Mouse (Mus musculus) G1E (cell line): ENCODE measurements at regions not wholly inside any gene's neighbourhood (a gene's known extent, or its start where the extent isn't known, plus 50 kb on each side); places are given as distances from the start of the nearest gene placed in this dataset.

Experiments used
- CTCF ChIP-seq: IDR thresholded peaks from 2 replicates; pipeline ENCODE4 v1.5.1; 2012; ENCODE audit warnings: low read depth, low read length, inconsistent platforms, mixed read lengths
- GATA1 ChIP-seq: IDR thresholded peaks from 2 replicates; pipeline ENCODE4 v1.6.1; 2012; ENCODE audit warnings: borderline replicate concordance, low read length, inconsistent platforms, mixed read lengths
- GATA2 ChIP-seq: IDR thresholded peaks from 2 replicates; pipeline ENCODE4 v1.6.1; 2012; ENCODE audit warnings: low read depth, low read length, inconsistent platforms, borderline replicate concordance
- POLR2AphosphoS5 ChIP-seq: IDR thresholded peaks from 2 replicates; pipeline ENCODE4 v1.6.1; 2012; ENCODE audit warnings: low read depth, low read length, inconsistent platforms; ENCODE audit not compliant: insufficient replicate concordance
- TAL1 ChIP-seq: conservative IDR thresholded peaks from 2 replicates; pipeline ENCODE4 v1.6.1; 2012; ENCODE audit warnings: low read depth, low read length, inconsistent platforms, mixed read lengths

GRCm38 (mm10) chr11:111996395-111996794 lies 785.6 kb upstream of the Sox9 start:
- TF ChIP-seq TAL1 (no peak), CTCF (no peak), POLR2AphosphoS5 (no peak), GATA1 (no peak), GATA2 (no peak)
